Mouse (Mus musculus) kidney, postnatal 0 days (tissue): Measurements from ENCODE around the gene Kif3a. TPM values are rescaled to one million over a fixed set of nuclear protein-coding genes. Genes with fewer than 3 reads are reported as not detected.

Experiments
- ATAC-seq: fragments of 200-750 bp; cut with Nextera tagmentation; replicated peaks from 2 replicates; pipeline ENCODE4 v1.8.0; 2017; ENCODE audit warnings: low read depth, moderate number of reproducible peaks, moderate TSS enrichment, moderate library complexity; ENCODE audit not compliant: low FRiP score
- DNase-seq: peaks from one replicate; pipeline ENCODE4 v3.0.0-alpha.2; 2016; ENCODE audit warnings: low spot score
- H3K27ac ChIP-seq: fragments of 300-500 bp; sonication (generic); 2 replicates; pipeline ENCODE4 v1.5.1; 2014; ENCODE audit warnings: mild to moderate bottlenecking
- H3K27me3 ChIP-seq: fragments of 300-500 bp; sonication (generic); 2 replicates; pipeline ENCODE4 v1.6.1; 2014; ENCODE audit warnings: low read length, mixed read lengths; ENCODE audit not compliant: insufficient read depth
- H3K36me3 ChIP-seq: fragments of 300-500 bp; sonication (generic); 2 replicates; pipeline ENCODE4 v1.6.1; 2014; ENCODE audit warnings: low read length, mixed read lengths; ENCODE audit not compliant: insufficient read depth
- H3K4me1 ChIP-seq: fragments of 300-500 bp; sonication (generic); replicated peaks from 2 replicates; pipeline ENCODE4 v1.6.1; 2014; ENCODE audit warnings: antibody characterized with exemption, low read length, mixed read lengths; ENCODE audit not compliant: insufficient read depth
- H3K4me2 ChIP-seq: fragments of 300-500 bp; sonication (generic); 2 replicates; pipeline ENCODE4 v1.6.1; 2014; ENCODE audit warnings: mild to moderate bottlenecking, low read length, moderate library complexity, mixed read lengths
- H3K4me3 ChIP-seq: fragments of 300-500 bp; sonication (generic); replicated peaks from 2 replicates; pipeline ENCODE4 v1.5.1; 2014; ENCODE audit warnings: low read depth, low read length
- H3K9ac ChIP-seq: fragments of 300-500 bp; sonication (generic); 2 replicates; pipeline ENCODE4 v1.6.1; 2014; ENCODE audit warnings: low read depth, low read length
- H3K9me3 ChIP-seq: fragments of 300-500 bp; sonication (generic); replicated peaks from 2 replicates; pipeline ENCODE4 v1.6.1; 2016; ENCODE audit warnings: low read length, inconsistent platforms, mixed read lengths
- CTCF ChIP-seq: IDR thresholded peaks from 2 replicates; pipeline ENCODE4 v1.5.1; 2016; ENCODE audit warnings: antibody characterized with exemption, low read depth, mild to moderate bottlenecking, moderate library complexity
- WGBS: fragments of 180-500 bp; shearing (Covaris S2); extraction: QIAGEN DNeasy Blood & Tissue Kit; methylation state at CpG from one replicate; pipeline ENCODE4 v1.1.7; 2014; 5-methylcytosine and 5-hydroxymethylcytosine counted together
- polyA plus RNA-seq: library from polyadenylated mRNA; unstranded; fragments of >200 nt; fragmentation: Nextera tagmentation; extraction: Ambion mirVana; gene quantifications from 2 replicates; pipeline ENCODE4 v1.2.1, GENCODE M21; 2015

The Kif3a gene
- polyA plus RNA-seq, 1 experiment from 2014 or later: 50.6 TPM

DNA sequence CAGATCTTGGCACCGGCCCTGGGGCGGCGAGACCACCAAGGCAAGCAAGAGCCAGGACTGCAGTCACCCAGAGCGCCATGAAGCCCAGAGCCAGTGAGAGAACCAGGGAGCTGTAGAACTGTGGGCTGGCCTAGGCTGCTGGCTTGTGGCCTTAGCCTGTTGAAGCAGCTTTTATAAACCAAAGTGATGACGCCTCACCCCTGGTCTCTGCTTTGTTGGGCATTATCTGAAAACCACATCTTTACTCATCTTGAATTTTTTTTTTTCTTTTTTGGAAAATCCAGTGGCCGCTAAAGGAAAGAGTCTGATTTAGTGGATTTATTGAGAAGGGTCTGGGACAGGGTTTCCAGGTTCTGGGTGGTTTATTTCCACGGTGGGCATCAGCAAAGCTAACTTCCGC is 67.4 kb downstream of the Kif3a start, which contains the start of gene Il13:
Gene Il13 (minus strand): TSS at position 147 of the 400 bp plus-strand sequence.
- H3K27ac ChIP-seq: no peak within 1 kb of the TSS
- ATAC-seq (no peak), DNase-seq (no peak)
- WGBS: 88% methylated on average over 8 of the region's 8 CpGs
- H3K4me3 ChIP-seq: no peak within 1 kb of the TSS
- no peak for TF ChIP-seq CTCF
- no peaks in the 10 kb centered on the region for H3K9me3 ChIP-seq
- no peak within 1 kb of the TSS for H3K4me2 ChIP-seq
- peaks cover 8% of the 10 kb centered on the region for H3K4me1 ChIP-seq
- no peak within 1 kb of the TSS for H3K9ac ChIP-seq
- H3K36me3 ChIP-seq: no peaks in the 10 kb centered on the region
- no peaks in the 10 kb centered on the region for H3K27me3 ChIP-seq

DNA sequence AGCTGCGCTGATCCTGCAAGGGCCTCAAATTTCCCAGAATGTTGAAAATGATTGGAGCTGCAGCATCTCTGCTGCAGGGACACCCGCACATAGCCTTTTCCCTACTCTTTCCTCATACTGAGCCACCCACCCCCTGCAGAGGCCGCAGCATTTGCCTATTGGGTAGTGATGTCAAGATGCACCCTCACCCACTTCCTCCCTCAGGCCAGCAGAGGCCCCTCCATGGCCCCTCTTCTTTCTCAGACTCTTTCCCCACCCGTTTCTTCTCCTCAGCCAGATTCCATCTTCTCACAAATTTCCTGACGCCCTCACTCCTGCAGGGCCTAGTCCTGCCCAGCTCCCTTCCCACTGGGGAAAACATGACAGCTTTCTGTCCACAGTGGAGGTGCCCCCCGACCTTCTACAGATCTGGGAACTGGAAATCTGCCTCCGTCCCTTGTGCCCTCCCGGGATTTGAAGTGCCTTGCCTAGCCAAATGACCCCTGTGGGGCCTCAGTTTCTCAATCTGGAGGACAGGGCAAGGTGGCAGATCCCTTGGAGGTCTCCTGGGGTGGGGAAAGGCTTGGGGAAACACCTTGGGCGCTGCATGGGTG is 68.5 kb downstream of the Kif3a start:
- no peaks in the 10 kb centered on the region for H3K36me3 ChIP-seq
- no peaks in the 10 kb centered on the region for H3K27me3 ChIP-seq
- H3K4me3 ChIP-seq: peak overlapping the region; percentile 28; the same call in 1 of the 2 replicates
- no peak for DNase-seq
- H3K9me3 ChIP-seq: no peaks in the 10 kb centered on the region
- ATAC-seq: no peak
- TF ChIP-seq CTCF: no peak
- no peak overlapping the region for H3K9ac ChIP-seq
- H3K27ac ChIP-seq: no peak overlapping the region
- peak overlapping the region; percentile 60 for H3K4me2 ChIP-seq
- peaks cover 8% of the 10 kb centered on the region for H3K4me1 ChIP-seq
- 50% methylated on average over 9 of the region's 9 CpGs for WGBS

DNA sequence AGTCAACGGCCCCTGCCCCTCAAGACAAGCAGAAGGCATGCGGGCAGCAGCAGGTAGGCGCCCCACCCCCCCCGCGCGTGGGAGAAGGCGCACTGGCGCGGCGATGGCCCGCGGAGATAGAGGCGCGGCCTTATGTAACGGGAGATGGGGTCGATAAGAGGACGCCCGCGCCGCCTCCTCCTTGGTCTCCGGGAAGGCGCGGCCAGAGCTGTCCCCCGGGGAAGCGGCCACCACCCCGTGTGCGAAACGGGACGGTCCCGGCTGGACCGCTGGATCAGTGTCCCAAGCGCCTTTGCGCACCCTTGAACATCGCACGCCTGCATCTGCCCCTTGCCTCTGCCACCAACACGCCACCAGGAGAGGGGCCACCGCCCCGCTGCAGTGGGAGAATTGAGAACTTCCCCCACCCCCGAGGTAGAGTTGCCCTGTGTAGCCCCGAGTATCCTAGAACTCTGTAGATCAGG is 69.0 kb downstream of the Kif3a start:
- peak overlapping the region; percentile 31; the same call in 1 of the 2 replicates for H3K9ac ChIP-seq
- peak; percentile 52 for ATAC-seq

DNA sequence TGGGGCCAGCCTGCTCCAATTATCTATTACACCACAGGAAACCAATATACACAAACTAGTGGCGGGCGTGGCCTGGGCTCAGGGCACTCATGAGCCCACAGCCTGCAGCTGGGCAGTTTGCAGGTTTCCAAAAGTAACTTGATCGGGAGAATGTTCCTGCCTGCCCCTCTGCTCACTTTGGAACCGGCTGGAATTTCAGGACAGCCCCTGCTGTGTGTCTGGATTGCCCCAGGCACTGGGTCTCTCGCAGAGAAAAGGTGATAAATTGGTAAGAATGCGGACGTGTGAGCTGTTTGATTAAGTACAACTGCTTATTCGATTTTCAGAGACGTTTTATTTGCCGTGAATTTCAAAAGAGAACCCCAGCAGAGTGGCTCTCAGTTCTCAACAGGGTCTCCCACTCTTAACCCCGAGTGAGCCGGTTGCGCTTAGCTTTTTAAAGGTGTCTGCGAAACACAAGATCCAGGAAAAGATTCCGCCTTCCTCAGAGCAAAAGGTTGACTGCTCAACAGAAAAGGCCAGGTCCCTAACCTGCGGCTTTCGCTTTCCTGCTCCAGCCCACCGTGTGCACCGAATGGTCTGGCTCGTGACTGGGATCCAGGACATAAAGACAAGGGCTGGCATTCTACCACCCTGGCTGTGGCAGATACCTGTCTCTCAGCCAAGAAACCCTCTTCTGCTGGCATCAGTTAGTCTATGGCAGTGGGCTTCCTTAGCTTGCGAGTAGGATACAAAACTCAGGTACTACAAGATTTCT is 70.0 kb downstream of the Kif3a start:
- no peaks in the 10 kb centered on the region for H3K27me3 ChIP-seq
- no peaks in the 10 kb centered on the region for H3K9me3 ChIP-seq
- peak overlapping the region; percentile 31 for H3K4me2 ChIP-seq
- no peak for TF ChIP-seq CTCF
- H3K4me1 ChIP-seq: peaks cover 8% of the 10 kb centered on the region
- no peaks in the 10 kb centered on the region for H3K36me3 ChIP-seq
- H3K27ac ChIP-seq: no peak overlapping the region
- 16% methylated on average over 21 of the region's 21 CpGs for WGBS
- ATAC-seq: 0 out of 2 replicates have a peak, but pooled peaks have one; percentile 43
- no peak overlapping the region for H3K9ac ChIP-seq
- DNase-seq: peak; percentile 54
- no peak overlapping the region for H3K4me3 ChIP-seq

More for the DNA sequence above, 69.0 kb downstream of the Kif3a start:
- Histone ChIP-seq H3K4me1 (peaks cover 8% of the 10 kb centered on the region), H3K4me2 (peak overlapping the region; percentile 60), H3K9me3 (no peaks in the 10 kb centered on the region), H3K4me3 (peak overlapping the region; percentile 28), H3K36me3 (no peaks in the 10 kb centered on the region), H3K27ac (no peak overlapping the region), H3K27me3 (no peaks in the 10 kb centered on the region)
- no peak for TF ChIP-seq CTCF
- 2% methylated on average over 33 of the region's 40 CpGs for WGBS
- peak; percentile 28 for DNase-seq

DNA sequence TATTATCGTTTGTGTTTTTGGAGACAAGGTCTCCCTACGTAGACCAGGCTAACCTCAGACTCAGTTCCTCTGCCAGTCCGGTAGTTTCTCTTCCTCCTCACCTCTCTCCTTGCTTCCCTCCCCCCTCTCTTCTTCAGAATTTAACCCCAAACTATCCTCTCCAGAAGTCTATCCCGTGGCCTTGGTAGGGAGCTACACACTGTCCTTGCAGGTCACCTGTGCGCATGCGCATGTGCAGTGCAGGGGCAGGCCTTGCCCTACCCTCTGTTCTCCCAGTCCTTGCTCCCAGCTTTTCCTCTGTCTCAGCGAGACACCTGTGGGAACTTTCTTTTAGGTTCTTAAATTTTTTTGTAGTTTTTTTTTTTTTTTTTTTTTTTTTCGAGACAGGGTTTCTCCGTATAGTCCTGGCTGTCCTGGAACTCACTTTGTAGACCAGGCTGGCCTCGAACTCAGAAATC is 70.7 kb downstream of the Kif3a start:
- WGBS: 82% methylated on average over 10 of the region's 10 CpGs
- H3K27me3 ChIP-seq: no peaks in the 10 kb centered on the region
- H3K4me2 ChIP-seq: no peak overlapping the region
- no peak overlapping the region for H3K9ac ChIP-seq
- peaks cover 8% of the 10 kb centered on the region for H3K4me1 ChIP-seq
- H3K27ac ChIP-seq: no peak overlapping the region
- ATAC-seq (no peak), DNase-seq (no peak)
- H3K9me3 ChIP-seq: no peaks in the 10 kb centered on the region
- H3K36me3 ChIP-seq: no peaks in the 10 kb centered on the region
- no peak for TF ChIP-seq CTCF
- H3K4me3 ChIP-seq: no peak overlapping the region

DNA sequence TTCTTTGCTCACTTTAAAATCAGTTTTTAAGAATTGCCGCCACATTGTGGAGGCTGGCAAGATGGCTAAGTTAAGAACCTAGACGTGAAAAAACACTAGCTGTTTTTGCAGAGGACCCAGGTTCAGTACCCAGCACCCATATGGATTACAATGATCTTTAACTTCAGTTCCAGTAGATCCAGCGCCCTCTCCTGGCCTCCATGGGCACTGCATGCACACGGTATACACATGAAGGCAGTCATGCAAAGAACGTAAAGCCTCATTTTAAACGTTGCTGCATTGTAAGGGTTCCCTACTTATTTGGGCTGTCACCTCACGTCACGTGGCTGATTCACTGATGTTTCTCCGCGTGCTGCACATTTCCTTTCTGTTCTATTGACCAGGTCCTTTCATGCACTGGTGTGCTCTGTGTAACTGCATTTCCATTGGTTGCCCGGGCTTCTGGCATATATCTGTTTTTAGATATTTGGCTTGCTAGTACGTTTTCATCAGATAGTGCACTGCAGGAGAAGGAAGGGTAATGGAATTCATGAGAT is 75.6 kb downstream of the Kif3a start:
- H3K27me3 ChIP-seq: no peaks in the 10 kb centered on the region
- TF ChIP-seq CTCF: peak; percentile 50
- H3K4me1 ChIP-seq: no peaks in the 10 kb centered on the region
- no peak overlapping the region for H3K4me2 ChIP-seq
- 79% methylated on average over 12 of the region's 12 CpGs for WGBS
- no peaks in the 10 kb centered on the region for H3K36me3 ChIP-seq
- H3K4me3 ChIP-seq: no peak overlapping the region
- H3K9me3 ChIP-seq: no peaks in the 10 kb centered on the region
- no peak overlapping the region for H3K27ac ChIP-seq
- no peak overlapping the region for H3K9ac ChIP-seq
- DNase-seq: no peak
- ATAC-seq: no peak
